Mouse (Mus musculus) lung, adult 18-20 months (tissue): ENCODE data around the gene Phactr4.
A peak's percentile ranks its signal among the peaks of the same experiment; 100 is the strongest.

Experiments used
- DNase-seq, 2 experiments: peaks; one replicate each; pipeline ENCODE4 v3.0.0; 2022; ENCODE audit warnings: mixed read lengths in 2 of 2

The Phactr4 gene

DNA sequence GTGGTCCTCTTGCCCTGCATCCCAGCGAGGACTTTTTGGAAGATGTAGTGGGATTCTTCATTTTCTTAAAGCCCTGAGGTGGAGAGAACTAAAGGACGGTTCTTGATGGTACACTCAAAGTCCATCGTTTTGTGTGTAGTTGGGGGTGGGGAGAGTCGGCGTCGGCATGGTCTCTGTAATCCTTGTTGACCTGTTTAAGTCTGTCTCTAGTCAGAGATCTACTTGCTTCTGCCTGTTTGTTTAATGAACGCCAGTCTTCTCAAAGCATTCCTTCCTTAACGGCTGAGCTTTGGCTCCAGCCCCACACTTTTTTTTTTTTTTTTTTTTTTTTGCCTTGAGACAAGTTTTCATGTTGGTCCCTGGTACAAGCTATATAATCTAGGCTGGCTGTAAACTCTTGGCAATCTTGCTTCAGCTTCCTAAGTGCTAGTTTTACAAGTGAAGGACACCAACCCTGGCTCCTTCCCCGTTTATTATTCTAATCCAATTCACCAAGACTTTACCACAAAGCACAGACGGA lies 92.4 kb downstream of the Phactr4 start:
- DNase-seq: no peak

- peak; percentile 91 to 93 for DNase-seq
Measured at GRCm38 (mm10) chr4:132329115-132329834, 93.0 kb downstream of the Phactr4 start, which contains the start of gene Trnau1ap. Trnau1ap (minus strand) TSS chr4:132329538.

GRCm38 (mm10) chr4:132328391-132328982 lies 93.8 kb downstream of the Phactr4 start:
- no peak for DNase-seq

DNA sequence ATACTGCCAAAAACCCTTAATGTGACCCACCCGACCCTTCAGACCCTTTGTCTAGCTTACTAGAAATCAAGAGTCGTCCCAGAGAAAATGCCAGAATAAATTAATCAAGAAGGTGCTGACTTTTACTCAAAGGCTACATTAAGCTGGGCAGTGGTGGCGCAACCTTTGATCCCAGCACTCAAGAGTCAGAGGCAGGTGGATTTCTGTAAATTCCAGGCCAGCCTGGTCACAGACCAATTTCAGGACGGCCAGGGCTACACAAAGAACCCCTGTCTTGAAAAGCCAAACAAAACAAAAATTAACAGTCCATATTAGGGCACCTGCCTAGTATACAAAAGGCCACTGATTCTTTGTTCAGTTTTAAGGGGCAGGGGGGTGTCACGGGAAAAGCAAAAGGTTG lies 95.8 kb downstream of the Phactr4 start:
- DNase-seq: no peak

DNA sequence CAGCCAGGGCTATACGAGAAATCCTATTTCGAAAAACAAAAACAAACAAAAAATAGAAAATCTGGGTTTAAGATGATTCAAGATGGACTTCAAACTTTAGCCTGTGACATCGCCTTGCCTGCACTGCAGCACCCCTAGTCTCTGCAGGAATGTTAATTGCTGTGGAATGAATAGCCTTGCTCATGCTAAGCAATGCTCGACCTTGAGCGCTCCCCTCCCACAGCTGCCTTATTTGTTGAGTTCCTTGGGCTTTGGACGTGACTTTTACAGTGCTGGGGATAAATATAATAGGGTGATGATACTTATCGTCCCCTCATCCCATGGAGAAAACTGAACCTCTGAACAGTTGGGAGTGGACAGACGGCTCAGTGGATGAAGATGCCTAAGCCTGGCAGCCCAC lies 106.6 kb downstream of the Phactr4 start:
- DNase-seq: no peak

- DNase-seq: no peak
Measured at GRCm38 (mm10) chr4:132312627-132313026, 109.7 kb downstream of the Phactr4 start.

DNA sequence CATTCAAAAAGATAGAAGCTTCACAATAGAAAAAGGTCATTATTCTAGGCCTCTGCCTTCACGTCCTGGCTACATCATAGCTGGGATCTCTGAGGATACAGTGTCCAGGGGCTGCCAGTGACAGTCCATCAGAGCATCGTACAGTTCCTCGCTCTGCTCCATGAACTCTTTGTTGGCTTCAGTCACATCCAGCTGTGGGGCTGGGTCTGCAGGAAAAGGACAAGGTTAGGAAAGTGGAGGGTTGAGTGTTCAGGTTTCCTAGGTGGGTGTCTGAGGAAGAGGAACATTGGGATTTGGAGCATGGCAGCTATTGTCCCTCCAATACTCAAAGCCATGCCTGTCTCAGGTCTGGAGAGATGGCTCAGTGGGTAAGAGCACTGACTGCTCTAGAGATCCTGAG lies 110.5 kb downstream of the Phactr4 start:
- no peak for DNase-seq

DNA sequence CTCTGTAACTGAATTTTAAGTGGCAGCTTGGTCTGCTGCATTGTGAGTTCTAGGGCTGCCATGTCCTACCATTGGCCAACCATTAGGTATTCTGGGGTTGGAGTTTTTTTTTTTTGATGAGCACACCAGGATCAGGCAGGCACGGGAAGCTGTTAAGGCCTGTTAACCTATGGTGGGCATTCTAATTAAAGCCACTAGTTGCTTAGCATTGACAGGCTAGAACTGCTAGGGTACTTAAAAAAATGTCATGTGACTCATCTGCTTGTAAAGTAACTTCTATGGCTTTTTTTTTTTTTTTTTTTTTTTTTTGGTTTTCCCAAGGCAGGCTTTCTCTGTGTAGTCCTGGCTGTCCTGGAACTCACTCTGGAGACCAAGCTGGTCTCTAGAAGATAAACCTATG lies 111.1 kb downstream of the Phactr4 start:
- no peak for DNase-seq

DNA sequence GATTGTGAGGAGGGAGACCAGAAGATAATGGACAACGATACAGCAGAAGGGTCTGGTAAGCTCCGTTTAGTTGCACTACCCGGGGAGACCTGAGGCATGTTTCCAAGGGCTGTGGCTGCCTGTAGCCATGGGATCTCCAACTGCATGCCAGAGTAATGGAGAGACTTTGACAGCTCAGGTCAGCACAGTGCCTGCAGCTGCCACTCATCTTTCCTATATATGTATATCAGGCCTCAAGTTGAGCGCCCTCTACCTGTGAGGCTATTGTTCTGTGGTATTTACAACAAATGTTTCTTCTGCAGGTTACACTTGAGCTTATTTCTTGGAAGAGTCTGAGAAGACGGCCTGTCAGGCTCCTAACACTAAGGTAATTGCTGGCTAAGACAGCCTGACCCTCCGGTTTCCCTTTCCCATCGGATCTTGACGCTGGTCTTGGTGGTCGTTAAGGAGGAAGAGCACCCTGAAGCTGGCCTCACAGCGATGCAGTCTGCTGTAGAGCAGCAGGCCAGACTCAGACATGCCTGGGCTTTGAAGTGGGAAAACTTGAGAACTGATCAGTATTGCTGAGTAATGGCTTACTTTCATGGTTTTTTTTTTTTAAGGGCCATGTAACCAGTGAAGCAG lies 112.3 kb downstream of the Phactr4 start:
- DNase-seq: peak; percentile 37 to 69

DNA sequence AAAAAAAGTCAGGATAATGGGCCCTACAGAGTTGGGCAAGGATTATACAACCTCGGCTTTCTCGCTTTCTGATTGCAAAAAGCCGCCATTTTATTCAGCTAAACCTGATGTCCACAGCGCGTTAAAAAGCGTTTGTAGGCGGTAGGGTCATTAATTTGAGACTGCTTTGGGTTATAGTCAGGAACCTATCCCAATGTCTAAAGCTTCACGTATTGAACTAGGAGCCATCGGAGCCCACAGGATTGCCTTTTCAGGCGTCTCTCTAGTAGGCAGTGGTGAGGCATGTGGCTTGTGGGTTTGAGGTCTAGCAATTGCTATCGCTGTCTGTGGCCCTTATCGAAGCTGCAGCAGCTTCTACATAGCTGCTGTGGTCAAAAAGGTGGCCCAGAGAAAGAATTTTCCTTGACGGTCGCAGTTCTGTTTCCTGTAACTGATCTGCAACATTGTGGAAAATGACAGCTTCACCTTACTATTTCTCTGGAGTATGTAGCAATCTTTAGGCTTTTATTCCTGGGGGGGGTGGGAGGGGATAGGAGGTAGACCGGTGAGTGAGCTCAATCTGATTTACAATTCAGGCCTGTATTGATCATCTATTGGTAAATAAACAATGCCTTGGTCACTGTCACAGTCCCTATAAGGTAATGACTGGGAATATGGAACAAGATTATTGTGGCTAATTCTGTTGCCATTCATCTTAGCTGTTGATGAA lies 113.0 kb downstream of the Phactr4 start:
- peak in 1 of 2 experiments; percentile 13 for DNase-seq

DNA sequence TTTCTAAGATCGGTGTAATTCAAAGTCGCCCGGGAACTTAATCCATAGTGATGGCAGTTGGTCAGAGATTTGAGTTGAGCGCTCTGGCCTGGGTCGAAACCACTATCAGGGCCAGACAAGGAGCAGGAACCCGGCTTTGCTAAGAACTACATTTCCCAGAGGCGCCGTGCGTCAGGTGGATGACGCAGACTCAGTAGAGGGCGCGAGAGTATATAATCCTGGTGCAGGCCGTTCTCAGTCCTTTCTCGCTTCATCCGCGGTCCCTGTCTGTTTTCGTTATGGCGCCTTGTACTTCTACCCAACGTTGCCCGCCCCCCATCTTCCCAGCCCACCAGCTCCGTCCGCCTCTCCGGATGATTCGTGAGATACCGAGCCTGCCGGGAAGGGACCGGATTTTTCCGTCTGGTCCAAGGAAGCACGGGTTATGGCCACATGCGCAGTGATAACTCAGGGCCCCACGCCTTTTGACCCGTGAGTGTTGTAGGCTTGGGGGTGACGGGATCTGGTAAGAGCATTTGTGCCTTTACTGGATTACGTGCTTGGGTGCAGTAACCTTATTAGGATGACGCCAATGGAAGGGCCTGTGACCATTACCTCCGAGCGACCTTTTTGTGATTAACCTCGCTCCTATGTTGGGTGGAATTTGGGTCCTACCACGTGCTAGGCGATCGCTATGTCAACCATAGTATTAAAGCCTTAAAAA lies 113.7 kb downstream of the Phactr4 start:
- peak; percentile 93 to 94 for DNase-seq

GRCm38 (mm10) chr4:132306004-132306403 lies 116.3 kb downstream of the Phactr4 start:
- DNase-seq: no peak
